In the genomic region with DNA sequence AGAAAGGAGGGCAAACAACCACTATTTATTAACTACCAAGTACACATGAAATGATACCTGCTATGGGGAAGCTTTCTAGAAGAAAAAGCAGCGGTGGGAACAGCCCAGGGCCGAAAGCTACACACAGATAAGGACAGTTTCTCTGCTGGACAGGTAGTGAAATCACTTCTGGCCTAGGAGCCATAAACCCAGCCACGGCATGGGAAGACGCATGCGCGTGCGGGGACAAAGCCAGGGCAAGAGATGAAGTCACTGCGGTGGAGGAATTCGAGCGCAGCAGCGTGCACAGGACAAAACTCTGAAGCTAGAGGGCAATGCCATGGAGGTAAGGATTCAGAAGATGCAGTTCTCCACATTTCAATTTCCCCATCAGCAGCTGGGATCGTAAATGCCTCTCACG, we compare ENCODE assay signal across 25 mouse cellular contexts. TPM values are rescaled to one million over a fixed set of nuclear protein-coding genes. Genes with fewer than 3 reads are reported as not detected.
DNase-seq lines count a peak whose midpoint lies in the region; ATAC-seq lines count a peak whose summit lies in the region.
"Had no signal": no experiment of that assay in that cellular context is flagged by ENCODE, and none has a peak within 500 bp of the region (broad histone marks: within the 10 kb centered on the region; RNA-seq: fewer than 3 reads in every experiment).

No protein-coding gene starts in this region.

- ATAC-seq in neural tube, embryonic 13.5 days (ENCODE audit: low read depth) = peak; percentile 67; the same call in 1 of the 2 replicates
- ATAC-seq in intestine, embryonic 16.5 days = peak; percentile 82
- ATAC-seq in limb, embryonic 13.5 days (ENCODE audit: low FRiP score, low read depth) = no peak
- ATAC-seq in stomach, embryonic 16.5 days (ENCODE audit: insufficient read depth, low FRiP score) = no peak
- ATAC-seq: forebrain, embryonic 15.5 days; hindbrain, embryonic 16.5 days had no signal

- H3K9me3 ChIP-seq in neural tube, embryonic 13.5 days = no peaks in the 10 kb centered on the region
- no peaks in the 10 kb centered on the region for H3K9me3 ChIP-seq in intestine, embryonic 16.5 days (ENCODE audit: control insufficient read depth, low read length)
- H3K9me3 ChIP-seq in limb, embryonic 13.5 days = no peaks in the 10 kb centered on the region
- no peaks in the 10 kb centered on the region for H3K9me3 ChIP-seq in stomach, embryonic 16.5 days (replicated peaks; ENCODE audit: control insufficient read depth, low read length)
- H3K9me3 ChIP-seq: embryonic facial prominence, embryonic 12.5 days; forebrain, embryonic 15.5 days; heart, embryonic 12.5 days; hindbrain, embryonic 12.5 days had no signal

- H3K4me3 ChIP-seq in neural tube, embryonic 13.5 days = no peak overlapping the region
- peak overlapping the region; percentile 10 for H3K4me3 ChIP-seq in intestine, embryonic 16.5 days (ENCODE audit: low read length)
- no peak overlapping the region for H3K4me3 ChIP-seq in limb, embryonic 13.5 days
- no peak overlapping the region for H3K4me3 ChIP-seq in stomach, embryonic 16.5 days (replicated peaks; ENCODE audit: low read length)
- H3K4me3 ChIP-seq: embryonic facial prominence, embryonic 12.5 days; forebrain, embryonic 15.5 days; heart, adult 2 months; heart, embryonic 12.5 days; hindbrain, embryonic 12.5 days had no signal

- H3K36me3 ChIP-seq in neural tube, embryonic 13.5 days = 0 out of 2 replicates have a peak, but pooled peaks cover 2% of the 10 kb centered on the region
- H3K36me3 ChIP-seq in intestine, embryonic 16.5 days (ENCODE audit: control insufficient read depth, insufficient read depth, low read length) = no peaks in the 10 kb centered on the region
- peaks cover 13% of the 10 kb centered on the region; the same call in 1 of the 2 replicates for H3K36me3 ChIP-seq in limb, embryonic 13.5 days
- H3K36me3 ChIP-seq in stomach, embryonic 16.5 days (ENCODE audit: control insufficient read depth, insufficient read depth, low read length) = no peaks in the 10 kb centered on the region
- H3K36me3 ChIP-seq: forebrain, embryonic 15.5 days; hindbrain, embryonic 12.5 days had no signal

- H3K27me3 ChIP-seq in neural tube, embryonic 13.5 days = no peaks in the 10 kb centered on the region
- no peaks in the 10 kb centered on the region for H3K27me3 ChIP-seq in intestine, embryonic 16.5 days (replicated peaks; ENCODE audit: control insufficient read depth, insufficient read depth, low read length)
- peaks cover 4% of the 10 kb centered on the region; the same call in 1 of the 2 replicates for H3K27me3 ChIP-seq in limb, embryonic 13.5 days
- no peaks in the 10 kb centered on the region for H3K27me3 ChIP-seq in stomach, embryonic 16.5 days (ENCODE audit: control insufficient read depth, insufficient read depth, low read length)
- H3K27me3 ChIP-seq: embryonic facial prominence, embryonic 12.5 days; forebrain, embryonic 15.5 days; heart, embryonic 12.5 days; hindbrain, embryonic 12.5 days had no signal

- 73% methylated on average over 13 of the region's 13 CpGs for WGBS in neural tube, embryonic 13.5 days
- 66% methylated on average over 13 of the region's 13 CpGs for WGBS in intestine, embryonic 16.5 days
- WGBS in limb, embryonic 13.5 days = 57% methylated on average over 13 of the region's 13 CpGs
- 87% methylated on average over 13 of the region's 13 CpGs for WGBS in stomach, embryonic 16.5 days

- 0 out of 2 replicates have a peak, but pooled peaks cover 6% of the 10 kb centered on the region for H3K4me1 ChIP-seq in neural tube, embryonic 13.5 days (replicated peaks)
- H3K4me1 ChIP-seq in intestine, embryonic 16.5 days (ENCODE audit: control insufficient read depth, insufficient read depth, low read length) = peaks cover 5% of the 10 kb centered on the region; the same call in 1 of the 2 replicates
- H3K4me1 ChIP-seq in limb, embryonic 13.5 days = peaks cover 10% of the 10 kb centered on the region; the same call in 1 of the 2 replicates
- H3K4me1 ChIP-seq in stomach, embryonic 16.5 days (ENCODE audit: control insufficient read depth, insufficient read depth, low read length) = no peaks in the 10 kb centered on the region; the same call in 1 of the 2 replicates
- H3K4me1 ChIP-seq: embryonic facial prominence, embryonic 12.5 days; forebrain, embryonic 15.5 days; hindbrain, embryonic 12.5 days had no signal

- H3K9ac ChIP-seq in neural tube, embryonic 13.5 days = no peak overlapping the region
- no peak overlapping the region for H3K9ac ChIP-seq in intestine, embryonic 16.5 days (ENCODE audit: low read depth, low read length)
- no peak overlapping the region for H3K9ac ChIP-seq in limb, embryonic 13.5 days
- no peak overlapping the region for H3K9ac ChIP-seq in stomach, embryonic 16.5 days (ENCODE audit: low read length)
- H3K9ac ChIP-seq: embryonic facial prominence, embryonic 12.5 days; forebrain, embryonic 15.5 days; heart, embryonic 12.5 days; hindbrain, embryonic 12.5 days had no signal

- H3K4me2 ChIP-seq in neural tube, embryonic 13.5 days = no peak overlapping the region
- peak overlapping the region; percentile 37 for H3K4me2 ChIP-seq in intestine, embryonic 16.5 days (ENCODE audit: low read depth, low read length)
- H3K4me2 ChIP-seq in limb, embryonic 13.5 days (replicated peaks) = peak overlapping the region; percentile 25; the same call in 1 of the 2 replicates
- no peak overlapping the region for H3K4me2 ChIP-seq in stomach, embryonic 16.5 days (ENCODE audit: low read depth, low read length)
- H3K4me2 ChIP-seq: embryonic facial prominence, embryonic 12.5 days; forebrain, embryonic 15.5 days; heart, embryonic 12.5 days; hindbrain, embryonic 12.5 days had no signal

- peak overlapping the region; percentile 28; the same call in 1 of the 2 replicates for H3K27ac ChIP-seq in neural tube, embryonic 13.5 days (replicated peaks)
- peak overlapping the region; percentile 11; the same call in 1 of the 2 replicates for H3K27ac ChIP-seq in intestine, embryonic 16.5 days (ENCODE audit: low read length)
- H3K27ac ChIP-seq in limb, embryonic 13.5 days = peak overlapping the region; percentile 2; the same call in 1 of the 2 replicates
- peak overlapping the region; percentile 51; the same call in 1 of the 2 replicates for H3K27ac ChIP-seq in stomach, embryonic 16.5 days (ENCODE audit: low read length)
- H3K27ac ChIP-seq: embryonic facial prominence, embryonic 12.5 days; forebrain, embryonic 15.5 days; heart, adult 2 months; hindbrain, embryonic 12.5 days had no signal

- no peak for DNase-seq in neural tube, embryonic 10.5 days (ENCODE audit: extremely low spot score, low spot score)
- no peak for DNase-seq in kidney, postnatal 10 days
- no peak for DNase-seq in layer of hippocampus, adult 18-20 months (ENCODE audit: low spot score in 2 of 2)
- DNase-seq: adrenal gland, adult 2 months; adrenal gland, postnatal 25 days; cerebellum, adult 11 months; cerebellum, adult 9-10 months; cerebellum, postnatal 25 days; gastrocnemius, postnatal 10 days; heart, adult 2 months; heart, postnatal 10 days; heart, postnatal 4 days had no signal

RNA-seq across cellular contexts. Expression of a gene that starts 34.4 kb away (rescaled TPM):
- polyA plus RNA-seq in neural tube, embryonic 13.5 days (2015; fragmentation: Nextera tagmentation; extraction: Ambion mirVana) = not detected in 2 replicates
- 0.13 TPM in 1 of 2 replicates, not detected in the other for polyA plus RNA-seq in intestine, embryonic 16.5 days (2015; fragmentation: Nextera tagmentation; extraction: Ambion mirVana)
- not detected in 2 replicates for polyA plus RNA-seq in limb, embryonic 13.5 days (2015; fragmentation: Nextera tagmentation; extraction: Ambion mirVana)
- polyA plus RNA-seq in stomach, embryonic 16.5 days (2015; fragmentation: Nextera tagmentation; extraction: Ambion mirVana) = not detected in 2 replicates
- not detected for total RNA-seq in layer of hippocampus, adult 18-20 months (2021)
- total RNA-seq: adrenal gland, adult 2 months; adrenal gland, postnatal 25 days; ES-E14; gastrocnemius, postnatal 10 days; gastrocnemius, postnatal 4 days; heart, adult 2 months; heart, postnatal 10 days; heart, postnatal 4 days had no signal
- polyA plus RNA-seq: adrenal gland, adult 2 months; cortical plate, adult 2 months; embryonic facial prominence, embryonic 12.5 days; forebrain, embryonic 11.5 days; forebrain, embryonic 15.5 days; heart, adult 2 months; heart, embryonic 12.5 days; hindbrain, embryonic 12.5 days; hindbrain, embryonic 16.5 days had no signal

Comparison
In these comparisons a context has a peak if more than half of its experiments do, and no peak if none do; other contexts are left out.
1. ATAC-seq: peak in neural tube, embryonic 13.5 days (single experiment) and intestine, embryonic 16.5 days (single experiment); none in limb, embryonic 13.5 days (single experiment) and stomach, embryonic 16.5 days (single experiment).
2. H3K4me2 ChIP-seq: peak in intestine, embryonic 16.5 days (single experiment) and limb, embryonic 13.5 days (single experiment); none in neural tube, embryonic 13.5 days (single experiment) and stomach, embryonic 16.5 days (single experiment).
3. Peak in every context shown above with its lines, with median percentiles within 50 percentile points of each other: H3K27ac ChIP-seq.